Mouse (Mus musculus) liver, embryonic 14.5 days (tissue): ENCODE data around the gene Dmrtc2.

Source experiments
- CTCF ChIP-seq: IDR thresholded peaks from 2 replicates; pipeline ENCODE4 v1.5.1; 2016; ENCODE audit warnings: antibody characterized with exemption, low read depth, control low read depth
- EP300 ChIP-seq: IDR thresholded peaks from 2 replicates; pipeline ENCODE4 v1.6.1; 2016; ENCODE audit warnings: antibody characterized with exemption, low read depth

GRCm38 (mm10) chr7:24869080-24869479 lies 777 bp upstream of the Dmrtc2 start:
- TF ChIP-seq EP300 (no peak), CTCF (no peak)
